Mouse (Mus musculus): ENCODE measurements at regions not wholly inside any gene's neighbourhood (a gene's known extent, or its start where the extent isn't known, plus 50 kb on each side); places are given as distances from the start of the nearest gene placed in this dataset.

DNA sequence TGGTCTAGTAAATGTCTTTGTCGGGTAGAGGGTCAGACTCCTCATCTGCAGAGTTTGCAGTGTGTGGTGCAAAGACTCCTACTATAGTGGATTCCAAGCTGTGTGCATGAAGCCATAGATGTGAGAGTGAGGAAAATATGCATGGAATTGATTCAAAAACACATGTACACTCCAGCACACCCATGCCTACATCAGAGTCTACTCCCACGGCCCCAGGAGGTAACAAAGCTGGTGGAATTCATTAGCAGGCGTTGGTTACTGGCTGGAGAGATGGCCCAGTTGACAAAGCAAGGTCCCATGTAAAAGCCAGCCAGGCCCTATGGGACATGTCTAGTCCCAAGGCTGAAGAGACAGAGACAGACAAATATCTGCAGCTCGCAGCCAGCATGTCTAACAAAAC lies 132.6 kb upstream of the 1700016C15Rik start:
- no peak for TF ChIP-seq CTCF (IDR thresholded peaks at IDR 0.05; ENCODE audit: low read depth)
- no peak for TF ChIP-seq EP300 (IDR thresholded peaks at IDR 0.05; ENCODE audit: low read depth)
